Mouse (Mus musculus) heart, embryonic 11.5 days (tissue): ENCODE data around the gene Herpud2. TPM values are rescaled to one million over a fixed set of nuclear protein-coding genes. Genes with fewer than 3 reads are reported as not detected.
"Not testable (repeated sequence)": the region's sequence is repeated elsewhere in the genome, so short reads cannot be mapped to it uniquely, and the experiment has no call there.

Experiments used
- ATAC-seq: fragments of 200-750 bp; cut with Nextera tagmentation; replicated peaks from 2 replicates; pipeline ENCODE4 v1.8.0; 2017; ENCODE audit warnings: moderate library complexity; ENCODE audit not compliant: insufficient number of reproducible peaks, low FRiP score, low TSS enrichment
- H3K27ac ChIP-seq: fragments of 300-500 bp; sonication (generic); 2 replicates; pipeline ENCODE4 v1.5.1; 2014; ENCODE audit warnings: mild to moderate bottlenecking, low read depth, low read length
- H3K27me3 ChIP-seq: fragments of 300-500 bp; sonication (generic); 2 replicates; pipeline ENCODE4 v1.6.1; 2014; ENCODE audit warnings: mild to moderate bottlenecking, low read length, mixed read lengths; ENCODE audit not compliant: control insufficient read depth, insufficient read depth
- H3K36me3 ChIP-seq: fragments of 300-500 bp; sonication (generic); 2 replicates; pipeline ENCODE4 v1.6.1; 2014; ENCODE audit warnings: mild to moderate bottlenecking, low read length, moderate library complexity, mixed read lengths; ENCODE audit not compliant: control insufficient read depth, insufficient read depth
- H3K4me1 ChIP-seq: fragments of 300-500 bp; sonication (generic); 2 replicates; pipeline ENCODE4 v1.6.1; 2014; ENCODE audit warnings: low read length; ENCODE audit not compliant: control insufficient read depth, insufficient read depth
- H3K4me2 ChIP-seq: fragments of 300-500 bp; sonication (generic); 2 replicates; pipeline ENCODE4 v1.6.1; 2014; ENCODE audit warnings: mild to moderate bottlenecking, moderate library complexity
- H3K4me3 ChIP-seq: fragments of 300-500 bp; sonication (generic); 2 replicates; pipeline ENCODE4 v1.5.1; 2014; ENCODE audit warnings: low read depth, low read length
- H3K9ac ChIP-seq: fragments of 300-500 bp; sonication (generic); 2 replicates; pipeline ENCODE4 v1.6.1; 2014; ENCODE audit warnings: mild to moderate bottlenecking, low read depth, low read length, moderate library complexity
- H3K9me3 ChIP-seq: fragments of 300-500 bp; sonication (generic); replicated peaks from 2 replicates; pipeline ENCODE4 v1.6.1; 2016; ENCODE audit warnings: low read length; ENCODE audit not compliant: control insufficient read depth
- WGBS: fragments of 180-500 bp; shearing (Covaris S2); extraction: QIAGEN DNeasy Blood & Tissue Kit; methylation state at CpG from one replicate; pipeline ENCODE4 v1.1.7; 2014; ENCODE audit not compliant: insufficient replicate concordance; 5-methylcytosine and 5-hydroxymethylcytosine counted together
- polyA plus RNA-seq: library from polyadenylated mRNA; unstranded; fragments of >200 nt; fragmentation: Nextera tagmentation; extraction: Ambion mirVana; gene quantifications from 2 replicates; pipeline ENCODE4 v1.2.1, GENCODE M21; 2014

Gene Herpud2
- polyA plus RNA-seq, 1 experiment from 2014 or later = 22.4 TPM

GRCm38 (mm10) chr9:25140330-25140729, 11.3 kb downstream of the Herpud2 start:
- no peak overlapping the region for H3K4me3 ChIP-seq
- H3K4me2 ChIP-seq = no peak overlapping the region
- no peak overlapping the region for H3K9ac ChIP-seq
- no peak for ATAC-seq
- H3K4me1 ChIP-seq = no peaks in the 10 kb centered on the region
- WGBS = 45% methylated on average over 1 of the region's 1 CpGs
- no peak overlapping the region for H3K27ac ChIP-seq
- H3K27me3 ChIP-seq = no peaks in the 10 kb centered on the region
- no peaks in the 10 kb centered on the region for H3K9me3 ChIP-seq
- H3K36me3 ChIP-seq = no peaks in the 10 kb centered on the region

- 95% methylated on average over 1 of the region's 1 CpGs for WGBS
- H3K27ac ChIP-seq = no peak overlapping the region
- no peak for ATAC-seq
- H3K9me3 ChIP-seq = no peaks in the 10 kb centered on the region
- no peak overlapping the region for H3K4me3 ChIP-seq
- no peaks in the 10 kb centered on the region for H3K27me3 ChIP-seq
- H3K4me2 ChIP-seq = no peak overlapping the region
- no peaks in the 10 kb centered on the region for H3K4me1 ChIP-seq
- no peaks in the 10 kb centered on the region for H3K36me3 ChIP-seq
- no peak overlapping the region for H3K9ac ChIP-seq
Measured at GRCm38 (mm10) chr9:25138900-25139299, 12.7 kb downstream of the Herpud2 start.

GRCm38 (mm10) chr9:25132920-25133319, 18.7 kb downstream of the Herpud2 start:
- Histone ChIP-seq H3K4me3 (no peak overlapping the region), H3K27ac (no peak overlapping the region), H3K4me1 (no peaks in the 10 kb centered on the region), H3K27me3 (no peaks in the 10 kb centered on the region), H3K4me2 (no peak overlapping the region), H3K9me3 (no peaks in the 10 kb centered on the region), H3K36me3 (0 out of 2 replicates have a peak, but pooled peaks cover 2% of the 10 kb centered on the region), H3K9ac (no peak overlapping the region)
- ATAC-seq = no peak
- WGBS = 72% methylated on average over 4 of the region's 4 CpGs

DNA sequence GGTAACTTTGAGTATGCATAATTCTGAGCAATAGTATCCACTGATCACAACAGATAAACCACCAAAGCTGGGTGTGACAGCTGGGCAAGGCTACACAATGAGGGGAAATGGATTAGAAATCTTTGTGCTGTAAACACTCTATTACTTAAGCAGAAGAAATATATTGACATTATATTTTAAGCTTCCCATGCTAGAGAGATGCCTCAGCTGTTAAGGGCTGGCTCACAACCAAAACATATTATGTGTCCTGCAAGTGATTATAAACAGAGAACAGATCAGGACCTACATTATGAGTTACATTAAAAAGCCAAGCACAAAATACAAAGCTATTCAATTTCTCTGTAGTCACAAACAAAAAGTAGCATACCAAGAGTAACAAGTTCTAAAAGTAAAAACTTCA, 19.4 kb downstream of the Herpud2 start:
- Histone ChIP-seq H3K9me3 (no peaks in the 10 kb centered on the region), H3K9ac (no peak overlapping the region), H3K27ac (no peak overlapping the region), H3K36me3 (0 out of 2 replicates have a peak, but pooled peaks cover 2% of the 10 kb centered on the region), H3K27me3 (no peaks in the 10 kb centered on the region), H3K4me1 (no peaks in the 10 kb centered on the region), H3K4me2 (no peak overlapping the region), H3K4me3 (no peak overlapping the region)
- no peak for ATAC-seq

DNA sequence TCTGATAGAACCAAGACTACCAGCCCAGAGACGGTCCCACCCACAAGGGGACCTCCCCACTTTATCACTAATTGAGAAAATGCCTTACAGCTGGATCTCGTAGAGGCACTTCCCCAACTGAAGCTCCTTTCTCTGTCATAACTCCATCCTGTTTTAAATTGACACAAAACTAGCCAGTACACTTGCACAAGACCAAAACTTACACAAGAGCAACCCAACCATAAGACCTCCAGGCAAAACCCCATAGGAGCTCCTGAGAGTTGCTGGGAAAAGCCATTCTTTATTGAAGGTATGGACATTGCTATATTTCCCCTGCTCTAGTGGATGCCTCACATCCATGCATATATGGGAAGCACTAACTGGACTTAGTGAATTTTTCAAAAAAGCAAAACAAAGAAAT, 27.6 kb downstream of the Herpud2 start:
- Histone ChIP-seq H3K36me3 (peaks cover 9% of the 10 kb centered on the region; the same call in 1 of the 2 replicates), H3K4me2 (no peak overlapping the region), H3K9me3 (no peaks in the 10 kb centered on the region), H3K4me3 (no peak overlapping the region), H3K4me1 (no peaks in the 10 kb centered on the region), H3K9ac (no peak overlapping the region), H3K27me3 (no peaks in the 10 kb centered on the region), H3K27ac (no peak overlapping the region)
- ATAC-seq = no peak
- WGBS = 68% methylated on average over 2 of the region's 2 CpGs

- 91% methylated on average over 1 of the region's 1 CpGs for WGBS
- not testable (repeated sequence) for H3K36me3 ChIP-seq, ATAC-seq, H3K27me3 ChIP-seq, H3K4me3 ChIP-seq, H3K9me3 ChIP-seq, H3K4me2 ChIP-seq, H3K9ac ChIP-seq, H3K27ac ChIP-seq, H3K4me1 ChIP-seq
Measured at GRCm38 (mm10) chr9:25123590-25123989, 28.0 kb downstream of the Herpud2 start.

DNA sequence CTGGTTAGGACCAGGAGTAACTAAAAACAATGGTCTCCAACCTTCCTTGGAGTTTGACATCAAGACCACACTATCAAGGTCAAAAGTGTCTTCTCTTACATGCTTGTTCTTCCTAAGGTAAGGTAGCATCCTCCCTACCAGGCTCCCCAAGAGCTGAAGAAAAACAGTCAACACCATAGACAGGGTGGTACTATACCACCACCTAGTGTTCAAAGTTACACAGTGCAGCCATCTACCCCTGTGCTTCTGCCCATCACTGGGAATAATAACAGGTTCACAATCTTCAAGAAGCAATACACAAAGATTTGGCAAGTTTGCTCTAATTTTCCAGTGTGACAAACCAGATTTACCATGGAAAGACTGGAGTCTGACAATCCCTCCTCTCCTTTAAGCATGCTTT, 47.0 kb downstream of the Herpud2 start:
- Histone ChIP-seq H3K9me3 (peaks cover 2% of the 10 kb centered on the region; the same call in 1 of the 2 replicates), H3K27ac (no peak overlapping the region), H3K9ac (no peak overlapping the region), H3K36me3 (peaks cover 11% of the 10 kb centered on the region), H3K4me3 (no peak overlapping the region), H3K4me1 (no peaks in the 10 kb centered on the region), H3K27me3 (no peaks in the 10 kb centered on the region), H3K4me2 (no peak overlapping the region)
- no peak for ATAC-seq

DNA sequence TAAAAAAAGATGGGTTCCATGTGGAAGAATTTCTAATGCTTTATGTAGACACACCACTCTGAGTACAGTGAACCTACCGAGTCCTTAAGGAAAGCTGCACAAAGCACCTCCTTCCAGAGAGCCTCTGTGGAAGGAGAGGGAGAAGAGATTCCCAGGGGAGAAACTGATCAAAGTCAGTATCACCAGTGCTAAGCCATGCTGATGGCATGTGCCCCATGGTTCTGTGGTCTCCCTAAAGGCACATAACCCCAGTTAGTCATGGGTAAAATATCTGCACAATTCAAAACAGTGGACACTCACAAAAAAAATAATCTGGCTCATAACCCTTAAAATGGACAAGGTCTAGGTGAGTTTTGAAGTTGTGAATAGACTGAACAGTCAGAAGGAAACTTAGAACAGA, 48.7 kb downstream of the Herpud2 start:
- 100% methylated on average over 1 of the region's 1 CpGs for WGBS
- Histone ChIP-seq H3K4me1 (no peaks in the 10 kb centered on the region), H3K4me3 (no peak overlapping the region), H3K9me3 (peaks cover 2% of the 10 kb centered on the region; the same call in 1 of the 2 replicates), H3K36me3 (peaks cover 7% of the 10 kb centered on the region; the same call in 1 of the 2 replicates), H3K9ac (no peak overlapping the region), H3K27me3 (no peaks in the 10 kb centered on the region), H3K27ac (no peak overlapping the region), H3K4me2 (no peak overlapping the region)
- ATAC-seq = no peak

GRCm38 (mm10) chr9:25090853-25091252, 60.8 kb downstream of the Herpud2 start:
- H3K27ac ChIP-seq = no peak overlapping the region
- no peak for ATAC-seq
- no peaks in the 10 kb centered on the region for H3K9me3 ChIP-seq
- H3K4me1 ChIP-seq = no peaks in the 10 kb centered on the region
- H3K9ac ChIP-seq = no peak overlapping the region
- no peak overlapping the region for H3K4me3 ChIP-seq
- H3K36me3 ChIP-seq = no peaks in the 10 kb centered on the region
- no peaks in the 10 kb centered on the region for H3K27me3 ChIP-seq
- H3K4me2 ChIP-seq = no peak overlapping the region
- 67% methylated on average over 1 of the region's 1 CpGs for WGBS
